Mouse (Mus musculus): ENCODE data around the gene Tmem178. TPM values are rescaled to one million over a fixed set of nuclear protein-coding genes. Genes with fewer than 3 reads are reported as not detected.

Tmem178 gene
- polyA plus RNA-seq (2015; fragmentation: Nextera tagmentation; extraction: Ambion mirVana), result 2.1 TPM in 2 replicates

DNA sequence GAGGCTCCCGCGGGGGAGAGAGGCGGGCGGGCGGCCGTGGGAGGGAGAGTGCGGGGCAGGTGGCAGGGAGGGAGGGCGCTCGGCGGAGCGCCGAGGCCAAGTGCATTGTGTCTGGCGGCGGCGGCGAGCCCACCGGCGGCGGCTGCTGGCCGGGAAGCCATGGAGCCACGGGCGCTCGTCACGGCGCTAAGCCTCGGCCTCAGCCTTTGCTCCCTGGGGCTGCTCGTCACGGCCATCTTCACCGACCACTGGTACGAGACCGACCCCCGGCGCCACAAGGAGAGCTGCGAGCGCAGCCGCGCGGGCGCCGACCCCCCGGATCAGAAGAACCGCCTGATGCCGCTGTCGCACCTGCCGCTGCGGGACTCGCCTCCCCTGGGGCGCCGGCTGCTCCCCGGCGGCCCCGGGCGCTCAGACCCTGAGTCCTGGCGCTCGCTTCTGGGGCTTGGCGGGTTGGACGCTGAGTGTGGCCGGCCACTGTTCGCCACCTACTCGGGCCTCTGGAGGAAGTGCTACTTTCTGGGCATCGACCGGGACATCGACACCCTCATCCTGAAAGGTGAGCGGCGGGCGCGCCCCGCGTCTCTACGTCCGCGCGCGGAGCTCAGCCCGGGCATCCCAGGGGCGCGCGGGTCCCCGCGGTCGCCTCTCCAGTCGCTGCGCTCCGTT lies at the start of gene Tmem178:
TSS of gene Tmem178 (plus strand) at position 103 of the 669 bp plus-strand sequence.
- 1% methylated on average over 71 of the region's 84 CpGs for WGBS
- peaks cover 21% of the 10 kb centered on the region for H3K27me3 ChIP-seq (ENCODE audit: control insufficient read depth, insufficient read depth, low read length)
- no peaks in the 10 kb centered on the region for H3K4me1 ChIP-seq (ENCODE audit: control insufficient read depth, insufficient read depth, low read length)
- peak within 1 kb of the TSS; percentile 100 for H3K4me2 ChIP-seq (ENCODE audit: low read depth, low read length)
- peak; percentile 37; the same call in 1 of the 2 replicates for ATAC-seq (ENCODE audit: insufficient read depth, low FRiP score)
- no peaks in the 10 kb centered on the region for H3K9me3 ChIP-seq (replicated peaks; ENCODE audit: control insufficient read depth, low read length)
- H3K4me3 ChIP-seq (replicated peaks; ENCODE audit: low read length), result peak within 1 kb of the TSS; percentile 68
- no peaks in the 10 kb centered on the region for H3K36me3 ChIP-seq (ENCODE audit: control insufficient read depth, insufficient read depth, low read length)
- H3K27ac ChIP-seq (ENCODE audit: low read length), result no peak within 1 kb of the TSS
- H3K9ac ChIP-seq (ENCODE audit: low read length), result peak within 1 kb of the TSS; percentile 67

DNA sequence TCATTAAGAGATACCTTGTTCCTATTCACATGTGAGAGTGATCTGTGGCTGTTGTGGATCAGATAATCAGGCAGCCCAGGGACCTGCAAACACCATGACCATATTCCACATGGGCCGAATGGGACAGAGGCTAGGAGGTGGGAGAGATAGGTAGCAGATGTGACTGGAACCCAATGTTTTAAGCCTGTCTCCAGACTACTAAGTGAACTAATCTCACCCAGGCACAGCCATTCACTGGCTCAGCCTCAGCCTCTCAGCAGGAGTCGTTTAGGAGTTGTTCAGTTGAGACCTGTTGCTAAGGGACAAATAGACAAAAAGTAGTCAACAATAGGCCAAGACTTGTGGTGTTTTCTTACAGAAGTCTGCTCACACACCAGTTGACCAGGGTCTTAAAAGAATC lies 48.0 kb upstream of the Tmem178 start:
- Histone ChIP-seq H3K27ac (ENCODE audit: low read length) (no peak overlapping the region), H3K4me2 (ENCODE audit: low read depth, low read length) (no peak overlapping the region), H3K9ac (ENCODE audit: low read length) (no peak overlapping the region), H3K9me3 (replicated peaks; ENCODE audit: control insufficient read depth, low read length) (no peaks in the 10 kb centered on the region), H3K4me1 (ENCODE audit: control insufficient read depth, insufficient read depth, low read length) (peaks cover 9% of the 10 kb centered on the region), H3K4me3 (replicated peaks; ENCODE audit: low read length) (no peak overlapping the region), H3K27me3 (ENCODE audit: control insufficient read depth, insufficient read depth, low read length) (no peaks in the 10 kb centered on the region), H3K36me3 (ENCODE audit: control insufficient read depth, insufficient read depth, low read length) (no peaks in the 10 kb centered on the region)
- no peak for ATAC-seq (ENCODE audit: insufficient read depth, low FRiP score)
- 60% methylated on average over 2 of the region's 2 CpGs for WGBS

DNA sequence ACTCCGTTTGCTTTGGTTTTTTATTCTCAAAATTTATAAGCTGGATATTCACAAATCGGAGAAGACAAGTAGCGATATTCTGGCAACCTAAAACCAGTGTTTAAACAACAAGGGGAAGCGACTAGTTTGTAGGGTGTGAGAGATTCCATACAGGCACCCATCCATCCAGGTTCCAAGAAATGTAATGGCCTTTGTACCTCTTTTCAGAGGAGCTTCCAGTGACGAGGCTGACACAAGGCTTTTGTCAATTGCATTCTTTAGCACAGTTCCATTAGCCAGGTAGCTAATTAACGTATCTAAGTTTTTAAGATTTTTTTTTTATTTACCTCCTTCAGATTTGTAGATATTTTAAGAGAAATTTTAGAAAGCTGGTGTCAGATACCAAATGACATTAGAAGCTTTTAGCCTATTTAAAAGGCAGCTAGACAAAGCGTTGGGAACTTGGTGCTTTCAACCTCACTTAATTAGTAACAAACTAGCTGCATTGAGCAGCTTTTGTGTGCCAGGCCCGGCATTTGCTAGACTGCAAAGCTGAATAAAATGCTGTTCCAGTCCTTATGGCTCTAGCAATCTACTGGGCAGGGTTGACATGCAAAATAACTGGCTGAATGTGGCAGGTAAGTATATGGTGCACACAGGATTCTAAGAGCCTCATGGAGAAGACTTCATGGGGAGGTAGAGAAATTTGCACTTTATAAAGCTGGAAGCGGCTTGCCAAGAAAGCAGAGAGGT lies 46.6 kb upstream of the Tmem178 start:
- H3K4me1 ChIP-seq (ENCODE audit: control insufficient read depth, insufficient read depth, low read length), result peaks cover 9% of the 10 kb centered on the region
- no peaks in the 10 kb centered on the region for H3K9me3 ChIP-seq (replicated peaks; ENCODE audit: control insufficient read depth, low read length)
- 85% methylated on average over 9 of the region's 9 CpGs for WGBS
- H3K27ac ChIP-seq (ENCODE audit: low read length), result no peak overlapping the region
- H3K9ac ChIP-seq (ENCODE audit: low read length), result no peak overlapping the region
- H3K4me2 ChIP-seq (ENCODE audit: low read depth, low read length), result no peak overlapping the region
- H3K27me3 ChIP-seq (ENCODE audit: control insufficient read depth, insufficient read depth, low read length), result no peaks in the 10 kb centered on the region
- no peak overlapping the region for H3K4me3 ChIP-seq (replicated peaks; ENCODE audit: low read length)
- no peak for ATAC-seq (ENCODE audit: insufficient read depth, low FRiP score)
- no peaks in the 10 kb centered on the region for H3K36me3 ChIP-seq (ENCODE audit: control insufficient read depth, insufficient read depth, low read length)

DNA sequence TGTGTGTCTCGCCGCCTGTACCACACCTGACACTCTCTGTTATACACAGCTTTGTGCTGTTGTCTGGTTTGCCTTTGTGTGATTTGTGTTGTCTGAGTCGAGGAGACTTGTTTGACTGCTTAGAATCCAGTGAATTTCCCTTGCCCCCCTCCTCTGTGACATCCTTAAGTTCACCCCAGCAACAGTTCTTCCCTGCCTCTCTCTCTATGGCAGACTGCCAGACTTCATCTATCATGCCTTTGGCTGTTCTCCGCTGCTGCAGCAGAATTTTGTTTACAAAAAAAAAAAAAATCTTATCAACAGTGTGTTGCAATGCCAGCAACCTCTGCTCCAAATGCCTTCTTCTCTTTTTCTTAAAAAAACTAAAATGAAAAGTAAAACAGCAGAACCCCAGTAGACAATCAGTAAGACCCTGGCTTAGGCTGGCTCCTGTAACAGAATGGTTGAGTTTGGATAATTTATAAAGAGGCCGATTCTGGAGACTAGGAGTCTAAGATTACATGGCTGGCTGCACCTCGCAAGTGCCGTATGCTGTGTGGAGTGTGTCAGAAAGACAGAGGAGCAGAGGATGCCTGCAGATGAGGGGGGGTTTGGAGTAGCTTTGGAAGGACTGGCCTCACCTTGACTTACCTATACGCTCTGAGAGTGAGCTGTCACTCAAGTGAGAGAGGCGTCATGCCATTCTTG lies 44.8 kb upstream of the Tmem178 start:
- Histone ChIP-seq H3K4me1 (ENCODE audit: control insufficient read depth, insufficient read depth, low read length) (peaks cover 9% of the 10 kb centered on the region), H3K9ac (ENCODE audit: low read length) (no peak overlapping the region), H3K4me3 (replicated peaks; ENCODE audit: low read length) (no peak overlapping the region), H3K36me3 (ENCODE audit: control insufficient read depth, insufficient read depth, low read length) (no peaks in the 10 kb centered on the region), H3K27ac (ENCODE audit: low read length) (peak overlapping the region; percentile 47), H3K9me3 (replicated peaks; ENCODE audit: control insufficient read depth, low read length) (no peaks in the 10 kb centered on the region), H3K27me3 (ENCODE audit: control insufficient read depth, insufficient read depth, low read length) (no peaks in the 10 kb centered on the region), H3K4me2 (ENCODE audit: low read depth, low read length) (no peak overlapping the region)
- peak; percentile 78 for ATAC-seq (ENCODE audit: insufficient read depth, low FRiP score)
- WGBS, result 24% methylated on average over 9 of the region's 9 CpGs

DNA sequence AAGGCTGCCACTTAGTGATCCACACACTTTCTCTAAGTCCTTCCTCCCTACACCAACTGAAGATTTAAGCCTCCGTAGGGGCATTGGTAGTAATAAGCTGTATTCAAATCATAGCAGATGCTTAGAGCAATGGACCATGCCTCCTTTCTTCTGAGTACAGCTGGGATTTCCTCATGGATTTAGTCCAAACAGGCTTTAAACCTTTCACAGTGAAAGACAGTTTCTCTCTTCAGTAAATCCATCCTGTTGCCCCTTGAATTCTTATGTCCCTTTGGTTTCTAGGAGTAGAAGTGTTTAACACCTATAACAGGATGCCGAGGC lies 44.3 kb upstream of the Tmem178 start:
- H3K4me3 ChIP-seq (replicated peaks; ENCODE audit: low read length), result no peak overlapping the region

DNA sequence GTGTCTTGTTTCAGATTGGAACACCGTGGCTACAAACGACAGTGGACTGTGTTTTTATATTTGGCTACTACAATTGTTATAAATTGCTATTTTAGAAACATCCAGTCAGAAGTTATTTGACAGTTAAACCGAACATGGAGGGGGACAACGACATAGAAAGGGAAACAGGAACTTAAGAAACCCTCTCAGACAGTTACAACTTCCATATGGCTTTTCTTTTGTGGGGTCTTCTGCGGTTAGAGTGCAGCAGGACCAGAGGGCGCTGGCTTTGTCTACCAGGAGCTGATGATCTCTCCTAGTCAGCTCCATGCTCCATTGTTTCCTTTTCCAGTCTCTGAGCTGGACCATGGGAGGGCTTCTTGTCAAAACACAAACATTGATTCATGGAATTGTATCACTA lies 42.5 kb upstream of the Tmem178 start:
- Histone ChIP-seq H3K4me3 (replicated peaks; ENCODE audit: low read length) (no peak overlapping the region), H3K4me1 (ENCODE audit: control insufficient read depth, insufficient read depth, low read length) (peaks cover 9% of the 10 kb centered on the region), H3K36me3 (ENCODE audit: control insufficient read depth, insufficient read depth, low read length) (no peaks in the 10 kb centered on the region), H3K27ac (ENCODE audit: low read length) (no peak overlapping the region), H3K27me3 (ENCODE audit: control insufficient read depth, insufficient read depth, low read length) (no peaks in the 10 kb centered on the region), H3K9ac (ENCODE audit: low read length) (no peak overlapping the region), H3K9me3 (replicated peaks; ENCODE audit: control insufficient read depth, low read length) (no peaks in the 10 kb centered on the region), H3K4me2 (ENCODE audit: low read depth, low read length) (no peak overlapping the region)
- 48% methylated on average over 6 of the region's 6 CpGs for WGBS
- ATAC-seq (ENCODE audit: insufficient read depth, low FRiP score), result no peak

More for the DNA sequence above, 44.3 kb upstream of the Tmem178 start:
- H3K36me3 ChIP-seq (ENCODE audit: control insufficient read depth, insufficient read depth, low read length), result no peaks in the 10 kb centered on the region
- no peak overlapping the region for H3K9ac ChIP-seq (ENCODE audit: low read length)
- 55% methylated on average over 2 of the region's 2 CpGs for WGBS
- peaks cover 9% of the 10 kb centered on the region for H3K4me1 ChIP-seq (ENCODE audit: control insufficient read depth, insufficient read depth, low read length)
- H3K9me3 ChIP-seq (replicated peaks; ENCODE audit: control insufficient read depth, low read length), result no peaks in the 10 kb centered on the region
- H3K27me3 ChIP-seq (ENCODE audit: control insufficient read depth, insufficient read depth, low read length), result no peaks in the 10 kb centered on the region
- no peak overlapping the region for H3K4me2 ChIP-seq (ENCODE audit: low read depth, low read length)
- H3K27ac ChIP-seq (ENCODE audit: low read length), result peak overlapping the region; percentile 47
- ATAC-seq (ENCODE audit: insufficient read depth, low FRiP score), result no peak

DNA sequence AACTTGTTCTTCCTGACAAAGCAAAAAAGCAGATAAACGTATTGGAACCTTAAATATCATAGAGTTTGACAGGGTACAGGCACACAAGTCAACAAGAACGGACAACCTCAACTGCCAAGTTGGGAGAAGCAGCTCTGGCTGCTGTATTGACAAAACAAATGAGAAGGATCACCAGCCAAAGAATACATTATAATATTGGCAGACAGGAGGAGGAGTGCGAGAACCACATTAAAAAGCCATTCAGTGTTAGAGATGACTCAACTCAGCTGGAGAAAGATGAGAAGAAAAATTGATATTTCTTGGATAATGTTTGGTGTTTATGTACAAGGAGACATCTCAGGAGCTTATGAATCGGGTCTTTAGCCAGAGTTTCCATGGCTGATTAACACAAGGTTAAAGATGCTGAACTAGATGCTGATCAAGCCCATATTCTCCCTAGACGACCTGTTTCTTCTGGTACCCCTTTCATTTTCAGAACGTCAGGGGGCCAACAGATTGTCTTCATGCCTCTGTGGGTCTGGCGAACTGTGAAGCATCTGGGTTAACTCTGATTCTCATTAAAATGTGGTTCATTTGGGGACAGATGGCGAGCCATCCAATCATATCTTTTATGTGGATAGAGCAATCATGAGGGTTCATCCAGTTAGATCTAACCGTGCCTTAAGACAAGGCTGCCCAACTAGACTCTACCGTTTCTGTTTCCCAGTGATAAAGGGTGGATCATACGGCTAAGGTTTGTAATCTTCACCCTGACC lies 41.1 kb upstream of the Tmem178 start:
- Histone ChIP-seq H3K4me1 (ENCODE audit: control insufficient read depth, insufficient read depth, low read length) (peaks cover 9% of the 10 kb centered on the region), H3K36me3 (ENCODE audit: control insufficient read depth, insufficient read depth, low read length) (no peaks in the 10 kb centered on the region), H3K27ac (ENCODE audit: low read length) (no peak overlapping the region), H3K9me3 (replicated peaks; ENCODE audit: control insufficient read depth, low read length) (no peaks in the 10 kb centered on the region), H3K9ac (ENCODE audit: low read length) (no peak overlapping the region), H3K27me3 (ENCODE audit: control insufficient read depth, insufficient read depth, low read length) (no peaks in the 10 kb centered on the region), H3K4me3 (replicated peaks; ENCODE audit: low read length) (no peak overlapping the region), H3K4me2 (ENCODE audit: low read depth, low read length) (no peak overlapping the region)
- 77% methylated on average over 11 of the region's 11 CpGs for WGBS
- ATAC-seq (ENCODE audit: insufficient read depth, low FRiP score), result no peak

DNA sequence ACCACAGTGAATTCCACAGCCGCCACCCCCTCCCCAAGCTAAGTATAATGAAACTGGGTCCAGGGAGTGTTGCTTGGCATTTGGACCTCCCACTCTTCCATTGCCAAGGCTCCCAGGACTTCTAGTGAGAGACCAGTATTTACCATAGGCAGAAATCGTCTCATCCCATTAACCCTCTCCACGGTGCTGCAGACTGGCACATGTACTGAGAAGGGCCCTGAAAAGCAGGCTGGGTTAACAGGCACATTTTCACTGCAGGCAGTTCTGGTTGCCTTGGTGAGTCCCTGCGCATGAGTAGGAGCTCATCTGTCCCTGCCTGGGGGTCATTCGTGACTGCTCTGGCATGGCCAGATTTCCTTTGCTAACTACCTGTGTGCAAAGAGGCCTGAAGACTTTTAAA lies 40.4 kb upstream of the Tmem178 start:
- Histone ChIP-seq H3K4me2 (ENCODE audit: low read depth, low read length) (no peak overlapping the region), H3K4me1 (ENCODE audit: control insufficient read depth, insufficient read depth, low read length) (peaks cover 4% of the 10 kb centered on the region), H3K36me3 (ENCODE audit: control insufficient read depth, insufficient read depth, low read length) (no peaks in the 10 kb centered on the region), H3K9ac (ENCODE audit: low read length) (no peak overlapping the region), H3K27ac (ENCODE audit: low read length) (no peak overlapping the region), H3K27me3 (ENCODE audit: control insufficient read depth, insufficient read depth, low read length) (no peaks in the 10 kb centered on the region), H3K9me3 (replicated peaks; ENCODE audit: control insufficient read depth, low read length) (no peaks in the 10 kb centered on the region), H3K4me3 (replicated peaks; ENCODE audit: low read length) (no peak overlapping the region)
- 69% methylated on average over 5 of the region's 5 CpGs for WGBS
- no peak for ATAC-seq (ENCODE audit: insufficient read depth, low FRiP score)
